Mouse (Mus musculus) heart, adult 11 months (tissue): ENCODE measurements around the gene Gm5065.

Experiments used
- DNase-seq: peaks from one replicate; pipeline ENCODE4 v3.0.0; 2022

Gm5065 gene

DNA sequence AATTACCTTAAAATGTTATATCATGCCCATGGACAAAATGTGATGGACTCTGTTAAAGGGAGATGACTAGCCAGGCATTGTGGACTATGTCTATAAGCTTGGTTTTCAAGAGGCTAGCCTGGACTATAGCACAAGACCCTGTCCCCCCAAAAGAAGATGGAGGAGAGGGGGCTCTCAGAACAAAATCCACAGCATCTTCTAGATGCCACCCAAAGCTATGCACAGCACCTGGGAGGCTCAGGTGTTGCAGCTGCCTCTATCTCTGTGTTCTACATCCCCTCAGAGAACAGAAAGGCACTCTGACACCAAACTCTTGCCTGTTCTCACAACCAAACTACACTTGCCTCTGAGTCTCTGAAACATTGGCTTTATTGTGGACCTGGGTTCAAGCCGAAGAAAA lies at the start of gene Gm5065:
TSS of gene Gm5065 (plus strand) at position 301 of the 400 bp plus-strand sequence.
- no peak for DNase-seq

DNA sequence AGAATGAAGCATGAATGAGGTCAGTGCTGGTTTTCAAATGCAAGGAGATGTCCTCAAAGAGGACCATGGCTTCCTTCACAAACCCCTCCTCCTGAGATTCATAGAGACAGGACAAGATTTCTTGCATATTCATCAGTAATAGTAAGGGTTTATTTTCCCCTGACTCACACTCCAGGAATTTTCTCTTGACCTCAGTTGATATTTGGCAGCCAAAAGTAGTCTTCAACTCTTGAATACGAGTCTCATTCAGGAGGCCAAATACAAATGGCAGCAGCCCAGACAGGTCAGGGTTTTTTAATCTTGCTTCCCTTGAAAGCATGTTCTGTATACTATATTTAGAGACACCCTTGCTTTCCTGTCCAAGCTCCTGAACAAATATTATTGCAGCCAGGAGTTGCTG lies 22.8 kb upstream of the Gm5065 start:
- no peak for DNase-seq

DNA sequence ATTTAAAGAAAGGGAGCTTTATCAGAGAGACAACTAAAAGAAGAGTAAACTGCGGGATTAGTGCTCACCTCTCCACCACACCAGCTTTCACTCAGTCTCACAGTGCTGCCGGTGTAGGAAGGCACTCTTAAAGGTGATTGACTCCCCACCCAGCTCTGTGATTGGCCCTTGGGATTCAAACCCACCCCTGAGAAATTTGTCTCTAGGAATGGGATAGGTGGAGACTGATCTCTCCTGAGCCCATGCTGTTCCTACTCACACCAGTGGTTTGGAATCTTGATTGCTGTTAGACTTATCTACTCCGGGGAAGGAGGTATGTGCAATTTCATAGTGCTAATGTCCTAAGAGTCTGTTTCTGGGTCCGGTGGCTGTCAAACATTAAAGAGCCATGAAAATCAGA lies 598 bp downstream of the Gm5065 start, which contains the start of gene Nlrp2:
TSS of gene Nlrp2 (minus strand) at position 101 of the 400 bp plus-strand sequence.
- DNase-seq, result no peak

DNA sequence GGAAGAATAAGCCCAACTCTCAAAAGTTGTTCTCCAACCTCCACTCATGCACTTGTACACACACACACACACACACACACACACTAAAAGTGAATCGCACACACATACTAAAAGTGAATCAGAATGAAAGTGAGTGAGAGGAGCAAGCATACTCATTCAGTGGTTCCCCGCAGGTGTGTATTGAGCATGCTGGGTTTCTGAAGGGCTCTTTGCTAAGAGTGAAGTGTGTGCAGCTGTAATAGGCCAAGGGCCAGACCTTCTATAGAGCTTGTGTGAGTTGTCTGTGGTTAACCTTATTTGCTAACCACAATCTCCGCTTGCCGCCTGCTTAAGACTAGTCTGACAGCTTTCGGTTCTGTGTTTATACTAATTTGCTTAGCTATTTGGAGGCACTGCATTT lies 13.3 kb downstream of the Gm5065 start:
- no peak for DNase-seq

DNA sequence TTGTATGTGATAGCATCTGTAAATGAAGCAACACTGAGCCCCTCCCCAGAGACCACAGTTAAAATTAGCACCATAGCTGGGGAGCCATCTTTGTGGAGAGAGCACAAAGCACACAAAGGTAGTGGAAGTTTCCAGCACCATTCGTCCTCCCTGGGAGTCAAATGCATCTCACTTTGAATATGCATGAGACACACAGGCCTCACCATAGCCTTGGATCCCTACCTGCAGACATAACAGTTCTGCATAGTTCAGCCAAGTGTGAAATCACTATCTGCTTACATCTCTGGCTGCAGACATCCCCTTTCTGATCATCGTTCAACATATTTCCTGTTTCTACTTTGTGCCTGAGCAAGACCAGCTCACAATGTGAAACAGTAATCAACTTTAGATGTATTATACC lies 16.4 kb downstream of the Gm5065 start:
- DNase-seq, result no peak

DNA sequence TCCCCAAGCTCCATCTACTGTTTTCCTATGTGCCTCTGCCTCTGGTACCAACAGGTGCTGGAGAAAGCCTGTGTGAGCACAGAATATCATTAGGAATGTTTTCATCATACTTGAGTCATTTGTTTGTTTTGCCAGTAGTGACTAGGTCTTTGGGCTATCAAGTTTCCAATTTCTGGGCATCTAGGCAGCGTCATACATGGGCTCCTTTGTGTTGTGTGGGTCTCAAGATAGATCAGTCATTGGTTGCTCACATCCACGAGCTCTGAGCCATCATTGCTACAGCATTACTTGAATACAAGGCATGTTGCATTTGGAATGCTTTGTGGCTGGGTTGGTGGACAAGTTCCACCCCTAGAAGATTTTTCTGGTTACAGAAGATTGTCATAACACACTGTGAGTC lies 55.9 kb downstream of the Gm5065 start:
- DNase-seq, result no peak
